Mouse (Mus musculus): Measurements from ENCODE around the gene Ptpn9.

Gene Ptpn9

GRCm38 (mm10) chr9:57014766-57015165 is 20.0 kb downstream of the Ptpn9 start:
- no peak for DNase-seq

- no peak for DNase-seq
Observed at GRCm38 (mm10) chr9:57017631-57018030, 22.9 kb downstream of the Ptpn9 start.

GRCm38 (mm10) chr9:57031756-57032155 is 37.0 kb downstream of the Ptpn9 start:
- no peak for DNase-seq

GRCm38 (mm10) chr9:57056237-57056636 is 61.5 kb downstream of the Ptpn9 start:
- peak; percentile 69 for DNase-seq

- DNase-seq, result no peak
Observed at GRCm38 (mm10) chr9:57064164-57064563, 69.4 kb downstream of the Ptpn9 start.

- no peak for DNase-seq
Observed at GRCm38 (mm10) chr9:57068266-57068665, 73.5 kb downstream of the Ptpn9 start.

- no peak for DNase-seq
Observed at GRCm38 (mm10) chr9:57070262-57070661, 75.5 kb downstream of the Ptpn9 start.

- no peak for DNase-seq
Observed at GRCm38 (mm10) chr9:57070800-57071545, 76.2 kb downstream of the Ptpn9 start.

- DNase-seq, result peak; percentile 83
Observed at GRCm38 (mm10) chr9:57071801-57072351, 77.2 kb downstream of the Ptpn9 start, which contains the start of gene Sin3a. TSS of gene Sin3a (plus strand) at chr9:57072040.

GRCm38 (mm10) chr9:57072526-57072988 is 77.8 kb downstream of the Ptpn9 start:
- no peak for DNase-seq

GRCm38 (mm10) chr9:57072989-57073789 is 78.5 kb downstream of the Ptpn9 start:
- peak; percentile 99 for DNase-seq

- no peak for DNase-seq
Observed at GRCm38 (mm10) chr9:57073790-57074094, 79.0 kb downstream of the Ptpn9 start.

- peak; percentile 79 for DNase-seq
Observed at GRCm38 (mm10) chr9:57074171-57074821, 79.6 kb downstream of the Ptpn9 start.

- peak; percentile 84 for DNase-seq
Observed at GRCm38 (mm10) chr9:57074822-57075603, 80.3 kb downstream of the Ptpn9 start.

- peak; percentile 100 for DNase-seq
Observed at GRCm38 (mm10) chr9:57075681-57076381, 81.1 kb downstream of the Ptpn9 start.

GRCm38 (mm10) chr9:57076701-57077660 is 82.3 kb downstream of the Ptpn9 start:
- peak; percentile 93 for DNase-seq

GRCm38 (mm10) chr9:57082236-57082635 is 87.5 kb downstream of the Ptpn9 start:
- no peak for DNase-seq
